Mouse (Mus musculus) urinary bladder, postnatal 10 days (tissue): ENCODE measurements at regions not wholly inside any gene's neighbourhood (a gene's known extent, or its start where the extent isn't known, plus 50 kb on each side); places are given as distances from the start of the nearest gene placed in this dataset.

Experiments
- DNase-seq: peaks from one replicate; pipeline ENCODE4 v3.0.0; 2022; ENCODE audit warnings: low spot score

GRCm38 (mm10) chr13:43852888-43853287 lies 68.3 kb downstream of the Cd83 start:
- no peak for DNase-seq

- DNase-seq = no peak
Measured at GRCm38 (mm10) chr13:43854973-43855372, 70.4 kb downstream of the Cd83 start.

GRCm38 (mm10) chr13:43860932-43861331 lies 76.4 kb downstream of the Cd83 start:
- DNase-seq = no peak

GRCm38 (mm10) chr13:43861424-43861823 lies 76.8 kb downstream of the Cd83 start:
- DNase-seq = no peak

GRCm38 (mm10) chr13:43862056-43862455 lies 77.5 kb downstream of the Cd83 start:
- no peak for DNase-seq

GRCm38 (mm10) chr13:43862586-43862985 lies 78.0 kb downstream of the Cd83 start:
- DNase-seq = no peak

- no peak for DNase-seq
Measured at GRCm38 (mm10) chr13:43863581-43864100, 79.1 kb downstream of the Cd83 start.

- peak; percentile 99 for DNase-seq
Measured at GRCm38 (mm10) chr13:43864153-43864861, 79.7 kb downstream of the Cd83 start.

GRCm38 (mm10) chr13:43865036-43865435 lies 80.5 kb downstream of the Cd83 start:
- no peak for DNase-seq

GRCm38 (mm10) chr13:43875895-43876294 lies 91.3 kb downstream of the Cd83 start:
- no peak for DNase-seq

GRCm38 (mm10) chr13:43887284-43887683 lies 102.7 kb downstream of the Cd83 start:
- DNase-seq = no peak

GRCm38 (mm10) chr13:43891928-43892327 lies 107.4 kb downstream of the Cd83 start:
- no peak for DNase-seq

GRCm38 (mm10) chr13:43895990-43896389 lies 111.4 kb downstream of the Cd83 start:
- DNase-seq = no peak

GRCm38 (mm10) chr13:43897046-43897445 lies 112.5 kb downstream of the Cd83 start:
- no peak for DNase-seq

GRCm38 (mm10) chr13:43898555-43899258 lies 114.1 kb downstream of the Cd83 start:
- no peak for DNase-seq

- no peak for DNase-seq
Measured at GRCm38 (mm10) chr13:43900115-43900514, 115.5 kb downstream of the Cd83 start.

- DNase-seq = no peak
Measured at GRCm38 (mm10) chr13:43900758-43901157, 116.2 kb downstream of the Cd83 start.

- no peak for DNase-seq
Measured at GRCm38 (mm10) chr13:43903391-43903790, 118.8 kb downstream of the Cd83 start.

- no peak for DNase-seq
Measured at GRCm38 (mm10) chr13:43904291-43904690, 119.7 kb downstream of the Cd83 start.

- DNase-seq = no peak
Measured at GRCm38 (mm10) chr13:43906241-43906640, 121.7 kb downstream of the Cd83 start.

- no peak for DNase-seq
Measured at GRCm38 (mm10) chr13:43907425-43907824, 122.8 kb downstream of the Cd83 start.

GRCm38 (mm10) chr13:43908041-43908644 lies 123.6 kb downstream of the Cd83 start:
- DNase-seq = no peak

- no peak for DNase-seq
Measured at GRCm38 (mm10) chr13:43909933-43910332, 125.4 kb downstream of the Cd83 start.
